Mouse (Mus musculus): ENCODE data around the gene Ltbp3. TPM values are rescaled to one million over a fixed set of nuclear protein-coding genes. Genes with fewer than 3 reads are reported as not detected.

Ltbp3 gene
- total RNA-seq, 2 experiments from 2014 or later, result 33.4 to 35.4 TPM

- no peak for DNase-seq (ENCODE audit: low spot score in 2 of 2)
Observed at GRCm38 (mm10) chr19:5723934-5724548, 16.7 kb upstream of the Ltbp3 start.

DNA sequence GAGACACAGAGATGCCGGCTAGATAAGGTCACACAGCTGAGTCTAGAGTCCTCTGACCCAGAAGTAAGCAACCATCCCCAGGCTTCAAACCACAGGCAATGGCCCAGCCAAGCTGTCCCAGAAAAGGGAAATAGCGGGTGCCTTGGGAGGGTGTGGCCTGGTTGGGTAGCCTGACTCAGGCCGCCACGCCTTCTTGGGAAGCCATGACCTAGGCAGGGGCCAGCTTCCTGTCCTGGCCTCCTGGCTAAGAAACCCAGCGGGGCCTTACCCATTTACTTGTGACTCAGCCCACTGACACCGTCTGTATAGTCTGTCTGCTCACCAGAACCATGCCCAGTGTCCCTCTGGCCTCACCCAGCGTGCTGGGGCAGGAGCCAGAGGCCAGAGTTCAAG lies 16.2 kb upstream of the Ltbp3 start:
- no peak for DNase-seq (ENCODE audit: low spot score in 2 of 2)

DNA sequence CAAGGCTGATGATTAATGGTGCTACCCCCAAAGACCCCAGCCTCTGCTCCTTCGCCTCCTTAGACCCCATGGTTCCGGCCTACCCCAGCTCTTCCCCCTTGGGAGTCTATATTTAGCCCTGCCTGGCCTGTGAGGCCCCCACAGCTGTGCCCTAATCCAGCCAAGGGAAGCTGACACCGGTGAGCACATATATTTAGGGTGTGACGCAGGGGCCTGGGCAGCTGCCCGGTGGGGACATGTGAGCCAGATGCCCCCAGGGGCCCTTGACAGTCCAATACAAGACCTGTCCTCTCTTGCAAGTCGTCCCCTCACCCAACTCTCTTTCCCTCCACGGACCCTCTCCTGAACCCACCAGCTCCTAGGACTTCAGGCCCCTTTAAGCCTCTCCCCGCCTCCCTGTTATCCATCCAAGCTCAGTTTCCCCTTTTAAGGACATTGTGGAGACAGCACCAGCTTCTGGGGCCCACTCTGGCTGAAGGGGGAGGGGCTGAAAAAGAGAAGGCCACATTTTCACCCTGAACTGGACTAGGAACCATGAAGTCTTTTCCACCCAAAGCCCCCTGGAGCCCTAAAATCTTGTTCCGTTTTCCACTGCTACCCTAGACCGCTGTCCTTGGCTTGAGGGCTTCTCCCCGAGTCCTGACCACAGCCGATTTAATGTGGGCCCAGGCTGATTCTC lies 15.5 kb upstream of the Ltbp3 start:
- DNase-seq (ENCODE audit: low spot score in 2 of 2), result no peak

- DNase-seq (ENCODE audit: low spot score in 2 of 2), result peak in 1 of 2 experiments; percentile 45
Observed at GRCm38 (mm10) chr19:5725767-5726515, 14.8 kb upstream of the Ltbp3 start, which contains the start of gene Ehbp1l1. TSS of gene Ehbp1l1 (minus strand) at chr19:5726317.

GRCm38 (mm10) chr19:5726961-5727578 lies 13.6 kb upstream of the Ltbp3 start:
- DNase-seq (ENCODE audit: low spot score in 2 of 2), result no peak

- peak; percentile 94 to 95 for DNase-seq (ENCODE audit: low spot score in 2 of 2)
Observed at GRCm38 (mm10) chr19:5727701-5728100, 13.0 kb upstream of the Ltbp3 start.

GRCm38 (mm10) chr19:5728631-5729443 lies 11.9 kb upstream of the Ltbp3 start:
- peak; percentile 70 to 75 for DNase-seq (ENCODE audit: low spot score in 2 of 2)

GRCm38 (mm10) chr19:5729444-5729815 lies 11.3 kb upstream of the Ltbp3 start, which contains the start of gene Fam89b:
TSS of gene Fam89b (minus strand) at chr19:5729653.
- peak; percentile 84 to 88 for DNase-seq (ENCODE audit: low spot score in 2 of 2)

GRCm38 (mm10) chr19:5730314-5731186 lies 10.2 kb upstream of the Ltbp3 start:
- DNase-seq (ENCODE audit: low spot score in 2 of 2), result no peak

DNA sequence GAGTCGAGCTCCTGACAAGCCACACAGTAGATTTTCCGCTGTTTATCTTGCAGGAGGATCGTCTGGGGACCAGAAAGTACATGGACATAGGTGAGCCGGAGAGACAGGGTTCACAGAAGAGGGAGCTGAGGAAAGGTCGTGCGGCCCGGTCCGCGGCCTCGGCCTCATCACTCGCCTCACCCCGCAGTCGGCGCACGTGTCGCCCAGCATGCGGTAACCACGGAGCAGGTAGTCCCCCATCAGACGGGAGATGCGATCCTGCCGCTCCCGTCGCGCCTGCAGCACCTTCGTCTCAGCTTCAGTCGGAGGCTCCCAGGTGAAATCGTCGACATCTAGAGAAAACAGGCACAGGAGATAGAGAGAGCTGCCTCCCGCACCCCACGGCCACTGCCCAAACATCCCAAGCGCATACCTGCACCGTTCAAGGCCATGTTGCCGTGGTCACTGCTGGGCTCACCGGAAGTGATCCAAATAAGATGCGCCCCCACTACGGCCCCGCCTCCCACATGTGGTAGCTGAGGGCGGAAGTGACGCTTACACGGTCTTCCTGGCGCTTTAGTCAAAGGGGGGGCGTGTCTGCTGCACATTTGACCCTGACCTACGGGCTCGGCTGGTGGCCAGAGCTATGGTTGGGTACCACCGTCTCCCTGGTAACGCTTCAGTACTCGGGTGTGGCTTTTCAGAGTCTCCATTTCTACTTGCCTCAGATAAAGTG lies 9.3 kb upstream of the Ltbp3 start:
- DNase-seq (ENCODE audit: low spot score in 2 of 2), result peak; percentile 92 to 93

GRCm38 (mm10) chr19:5734325-5734724 lies 6.4 kb upstream of the Ltbp3 start:
- DNase-seq (ENCODE audit: low spot score in 2 of 2), result no peak

- no peak for DNase-seq (ENCODE audit: low spot score in 2 of 2)
Observed at GRCm38 (mm10) chr19:5739446-5739845, 1.3 kb upstream of the Ltbp3 start.

DNA sequence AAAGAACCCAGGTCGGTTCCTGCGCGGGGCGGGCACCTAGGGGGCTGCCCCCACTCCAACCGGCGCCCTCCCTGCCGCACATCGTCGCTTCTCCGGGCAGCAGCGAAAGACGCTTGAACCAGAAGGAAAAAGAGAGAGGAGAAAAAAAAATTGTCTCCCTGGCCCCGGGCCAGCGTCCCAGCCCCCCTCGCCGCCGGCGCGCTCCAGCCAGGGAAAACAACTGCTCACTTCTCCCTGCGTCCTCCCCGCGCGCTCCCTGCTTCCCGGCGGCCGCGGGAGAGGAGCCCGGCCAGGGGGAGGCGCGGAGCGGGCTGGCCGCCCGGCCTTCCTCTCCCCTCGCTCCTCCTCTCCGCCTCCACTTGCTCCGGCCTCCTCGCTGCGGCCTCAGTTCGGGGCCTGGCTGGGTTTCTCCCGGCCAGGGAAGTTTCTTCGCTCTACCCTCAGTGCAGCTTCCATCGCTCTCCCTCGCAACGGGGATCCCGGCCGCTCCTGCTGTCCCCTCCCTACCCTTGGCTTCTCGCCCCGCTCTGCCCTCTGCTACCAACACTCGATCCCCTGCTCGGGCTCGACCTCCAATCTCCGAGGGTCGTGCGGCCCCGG lies 1.0 kb downstream of the Ltbp3 start:
- peak; percentile 83 to 87 for DNase-seq (ENCODE audit: low spot score in 2 of 2)

GRCm38 (mm10) chr19:5742241-5742641 lies 1.5 kb downstream of the Ltbp3 start:
- peak in 1 of 2 experiments; percentile 53 for DNase-seq (ENCODE audit: low spot score in 2 of 2)

DNA sequence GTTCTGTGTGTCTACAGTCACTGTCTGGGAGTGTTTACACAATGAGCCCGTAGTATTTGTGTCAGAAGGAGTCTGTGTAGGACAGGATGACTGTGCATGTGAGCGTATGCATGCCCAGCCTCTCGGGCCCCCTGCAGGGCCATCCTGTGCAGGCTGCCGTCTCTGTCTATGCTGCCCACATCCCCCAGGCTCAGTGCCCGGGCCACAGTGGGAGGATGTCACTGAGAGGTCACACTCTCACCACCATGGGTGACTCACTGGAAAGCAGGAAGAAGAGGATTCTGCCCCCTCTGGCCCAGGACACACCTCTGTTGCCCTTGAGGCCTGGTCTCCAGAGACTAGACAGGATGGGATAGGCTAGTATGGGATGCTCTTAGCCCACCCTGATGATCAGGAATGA lies 2.9 kb downstream of the Ltbp3 start:
- DNase-seq (ENCODE audit: low spot score in 2 of 2), result no peak

- DNase-seq (ENCODE audit: low spot score in 2 of 2), result peak in 1 of 2 experiments; percentile 36
Observed at GRCm38 (mm10) chr19:5745756-5746710, 5.3 kb downstream of the Ltbp3 start.

GRCm38 (mm10) chr19:5746907-5747363 lies 6.2 kb downstream of the Ltbp3 start:
- no peak for DNase-seq (ENCODE audit: low spot score in 2 of 2)
